Mouse (Mus musculus) hematopoietic stem cell, adult 5-6 weeks (primary cell): Measurements from ENCODE around the gene Tdg. TPM values are rescaled to one million over a fixed set of nuclear protein-coding genes. Genes with fewer than 3 reads are reported as not detected.
"Not testable (repeated sequence)": the region's sequence is repeated elsewhere in the genome, so short reads cannot be mapped to it uniquely, and the experiment has no call there.

ENCODE experiments used
- ATAC-seq, 2 experiments: fragments of 125-278 bp in 1 of 2; replicated peaks in 1 of 2; 2 replicates each; pipeline ENCODE4 v1.8.0; 2016 to 2017; ENCODE audit warnings: inconsistent platforms in 2 of 2, mild to moderate bottlenecking in 2 of 2, moderate number of reproducible peaks in 2 of 2, low read depth in 1 of 2, moderate TSS enrichment in 1 of 2; ENCODE audit not compliant: low FRiP score in 2 of 2, poor library complexity in 2 of 2, severe bottlenecking in 2 of 2, insufficient read depth in 1 of 2, low TSS enrichment in 1 of 2
- total RNA-seq: library from RNA; stranded (forward); fragments of 172-1452, 232-1000 nt; gene quantifications from 2 replicates; pipeline ENCODE4 v1.2.3, GENCODE M21; 2017

The Tdg gene
- 93.2 and 104 TPM in 2 replicates for total RNA-seq

DNA sequence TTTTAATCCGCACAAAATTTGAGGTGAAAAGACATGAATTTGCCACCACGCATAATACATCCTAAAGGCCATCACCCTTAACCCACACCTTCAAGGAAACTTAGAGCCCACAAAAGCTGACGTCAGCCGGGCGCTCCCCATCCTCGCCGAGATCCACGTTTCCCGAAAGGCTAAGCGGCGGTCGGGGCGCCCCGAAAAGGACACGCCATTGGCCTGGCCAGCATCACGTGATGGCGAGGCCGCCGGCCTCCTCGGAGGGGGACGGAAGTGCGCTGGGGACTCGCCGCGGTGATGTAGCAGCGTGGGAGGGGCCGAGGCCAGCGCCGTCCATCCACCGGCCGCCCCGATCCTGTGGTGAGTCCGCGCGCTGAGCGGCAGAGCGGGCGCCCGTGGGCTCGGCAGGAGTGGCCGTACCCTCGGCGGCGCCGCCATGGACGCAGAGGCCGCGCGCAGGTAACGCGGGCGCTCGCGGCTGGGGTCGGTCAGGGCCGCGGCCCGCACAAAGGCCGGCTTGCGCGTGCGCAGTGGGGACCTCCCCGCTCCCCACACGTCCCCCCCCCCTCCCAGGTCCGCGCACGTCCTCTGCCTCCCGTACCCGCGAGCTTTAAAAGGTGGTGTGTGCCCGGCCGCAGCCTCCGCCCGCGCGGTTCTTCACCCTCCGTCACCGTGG is at the start of gene Tdg:
TSS of gene Tdg (plus strand) at position 243 of the 670 bp plus-strand sequence.
- ATAC-seq, result peak; percentile 94 to 95

- not testable (repeated sequence) for ATAC-seq
Measured at GRCm38 (mm10) chr10:82589673-82590072, 40.0 kb upstream of the Tdg start.

DNA sequence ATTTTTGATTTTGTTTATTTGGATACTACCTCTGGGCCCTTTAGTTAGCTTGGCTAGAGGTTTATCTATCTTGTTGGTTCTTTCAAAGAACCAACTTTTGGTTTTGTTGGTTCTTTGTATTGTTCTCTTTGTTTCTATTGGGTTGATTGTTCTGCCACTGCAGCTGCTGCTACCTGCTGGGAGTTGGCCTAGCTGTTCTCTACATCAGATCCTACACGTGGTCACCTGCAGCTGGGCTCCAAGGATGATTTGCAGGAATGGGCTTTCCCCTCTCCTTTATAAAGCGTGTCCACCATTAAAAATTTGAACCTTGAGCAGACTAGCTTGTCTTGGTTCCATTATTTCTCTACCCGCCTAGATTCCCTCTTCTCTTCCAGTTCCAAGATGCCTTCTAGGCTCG is 35.2 kb upstream of the Tdg start:
- ATAC-seq, result not testable (repeated sequence)

GRCm38 (mm10) chr10:82622235-82622634 is 7.4 kb upstream of the Tdg start:
- ATAC-seq, result no peak

- peak; percentile 85 to 87 for ATAC-seq
Measured at GRCm38 (mm10) chr10:82622671-82623552, 6.7 kb upstream of the Tdg start, which contains the start of gene 1190007I07Rik. TSS of gene 1190007I07Rik (minus strand) at chr10:82623228.

- 0 out of 4 replicates have a peak, but pooled peaks of 1 of the 2 experiments have one; percentile 6 for ATAC-seq
Measured at GRCm38 (mm10) chr10:82623553-82623932, 6.1 kb upstream of the Tdg start.

GRCm38 (mm10) chr10:82629111-82629585 is 480 bp upstream of the Tdg start:
- peak; percentile 22 to 24; a peak in 3 of 4 replicates for ATAC-seq

DNA sequence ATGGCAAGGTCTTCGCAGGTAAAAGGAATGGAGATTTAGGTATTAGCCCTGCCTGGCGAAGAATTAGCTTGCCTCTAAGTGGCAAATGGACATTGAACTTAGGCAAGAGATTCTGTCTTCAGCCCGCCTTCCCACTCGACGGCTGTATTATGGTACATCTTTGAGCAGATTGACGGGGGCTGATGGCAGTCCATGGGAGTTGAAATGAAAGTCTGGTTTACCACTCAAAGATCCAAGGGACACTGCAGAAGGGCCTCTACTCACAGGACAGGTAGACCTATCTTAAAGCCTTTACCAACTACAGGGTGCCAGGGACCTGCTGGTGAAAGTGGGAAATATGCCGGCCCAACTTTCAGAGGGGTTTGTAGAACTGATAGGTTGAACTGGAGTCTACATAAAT is 869 bp downstream of the Tdg start:
- ATAC-seq, result no peak

- ATAC-seq, result no peak
Measured at GRCm38 (mm10) chr10:82631133-82631532, 1.5 kb downstream of the Tdg start.

DNA sequence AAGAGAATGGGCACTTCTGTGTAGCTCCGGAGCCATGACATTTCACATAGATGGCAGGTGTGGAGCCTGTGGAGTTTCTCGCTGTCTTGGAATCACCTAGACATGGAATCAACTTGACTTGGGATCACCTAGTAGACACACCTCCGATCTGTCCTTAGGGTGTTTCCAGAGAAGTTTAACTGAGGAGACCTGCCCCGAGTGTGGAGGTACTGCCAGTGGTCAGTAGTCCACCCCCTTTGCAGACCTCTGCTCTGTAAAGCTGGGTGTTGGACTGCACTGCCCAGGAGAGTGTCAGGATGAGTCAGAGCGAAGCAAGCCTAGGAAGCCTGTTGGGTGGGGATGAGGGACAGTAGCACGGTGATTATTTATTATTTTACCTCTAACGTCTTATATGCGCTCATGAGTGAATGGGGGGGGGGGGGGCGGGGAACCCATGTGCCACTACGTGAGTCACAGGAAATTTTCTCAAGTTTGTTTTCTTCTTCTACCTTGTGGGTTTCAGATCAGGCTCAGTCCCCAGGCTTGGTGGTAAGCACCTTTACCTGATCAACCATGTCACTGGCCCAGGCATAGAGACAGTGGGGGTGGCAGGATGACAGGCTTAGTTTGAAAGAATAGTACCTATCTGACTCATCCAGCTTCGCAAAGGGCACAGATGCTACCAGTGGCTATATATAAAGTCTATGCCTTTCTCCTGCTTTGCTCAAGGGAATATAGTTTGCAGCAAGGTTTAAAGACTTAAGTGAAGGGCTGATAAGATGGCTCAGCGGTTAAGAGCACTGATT is 3.1 kb downstream of the Tdg start:
- no peak for ATAC-seq

- no peak for ATAC-seq
Measured at GRCm38 (mm10) chr10:82634348-82634747, 4.7 kb downstream of the Tdg start.

DNA sequence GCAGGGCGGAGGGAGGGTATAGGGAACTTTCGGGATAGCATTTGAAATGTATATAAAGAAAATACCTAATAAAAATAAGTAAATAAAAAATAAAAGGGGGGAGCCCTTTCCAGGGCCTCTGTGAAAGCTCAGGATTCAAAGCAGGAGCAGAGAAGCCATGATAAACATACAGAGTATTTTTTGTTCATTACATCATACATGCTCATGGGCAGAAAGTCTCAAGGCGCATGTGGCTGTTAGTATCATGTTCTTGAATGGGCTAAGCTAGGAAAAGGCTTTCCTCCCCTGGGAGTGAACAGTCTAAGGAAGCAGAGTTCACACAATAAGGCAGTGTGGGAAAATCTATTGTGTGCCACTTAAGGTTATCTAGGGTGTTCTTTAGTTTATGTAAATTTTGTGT is 6.7 kb downstream of the Tdg start:
- no peak for ATAC-seq

DNA sequence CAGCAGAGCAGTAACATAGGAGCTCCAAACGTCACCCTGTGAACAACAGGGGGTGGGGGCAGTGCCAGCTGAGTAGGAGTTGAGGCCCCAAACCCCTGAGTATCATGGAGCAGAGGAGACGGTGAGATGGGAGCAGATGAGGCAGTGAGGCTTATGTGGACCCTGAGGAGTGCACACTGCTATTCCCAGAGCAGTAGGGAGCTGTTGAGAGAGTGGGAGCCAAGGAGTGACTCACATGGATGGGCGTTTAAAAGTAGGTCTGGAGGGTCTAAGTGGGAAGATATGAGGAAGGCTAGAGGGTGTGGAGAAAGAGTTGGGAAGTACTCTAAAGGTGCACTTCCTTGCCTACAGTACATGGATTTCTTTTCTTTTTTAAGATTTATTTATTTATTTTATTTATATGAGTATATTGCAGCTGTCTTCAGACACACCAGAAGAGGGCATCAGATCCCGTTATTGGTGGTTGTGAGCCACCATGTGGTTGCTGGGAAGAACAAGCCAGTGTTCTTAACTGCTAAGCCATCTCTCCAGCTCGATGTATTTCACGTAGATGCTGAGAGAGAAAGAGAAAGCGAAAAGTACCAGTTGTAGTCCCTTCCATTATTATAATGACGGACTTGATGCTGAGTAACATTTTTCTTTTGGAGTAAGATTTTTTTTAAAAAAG is 9.5 kb downstream of the Tdg start:
- ATAC-seq, result no peak

DNA sequence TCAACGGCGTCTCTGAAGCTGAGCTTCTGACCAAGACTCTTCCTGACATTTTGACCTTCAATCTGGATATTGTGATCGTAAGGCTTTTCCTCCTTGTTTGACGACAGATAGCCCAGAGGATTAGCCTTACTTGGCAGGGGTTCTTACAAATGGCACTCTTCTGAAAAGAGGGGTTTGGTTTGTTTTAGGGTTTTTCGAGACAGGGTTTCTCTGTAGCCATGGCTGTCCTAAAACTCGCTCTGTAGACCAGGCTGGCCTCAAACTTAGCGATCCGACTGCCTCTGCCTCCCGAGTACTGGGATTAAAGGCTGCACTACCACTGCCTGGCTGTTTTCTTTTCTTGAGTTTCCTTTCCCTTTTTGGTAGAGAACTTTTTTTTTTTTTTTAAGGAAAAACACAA is 11.9 kb downstream of the Tdg start:
- ATAC-seq, result no peak

GRCm38 (mm10) chr10:82646083-82646482 is 16.5 kb downstream of the Tdg start:
- no peak for ATAC-seq

DNA sequence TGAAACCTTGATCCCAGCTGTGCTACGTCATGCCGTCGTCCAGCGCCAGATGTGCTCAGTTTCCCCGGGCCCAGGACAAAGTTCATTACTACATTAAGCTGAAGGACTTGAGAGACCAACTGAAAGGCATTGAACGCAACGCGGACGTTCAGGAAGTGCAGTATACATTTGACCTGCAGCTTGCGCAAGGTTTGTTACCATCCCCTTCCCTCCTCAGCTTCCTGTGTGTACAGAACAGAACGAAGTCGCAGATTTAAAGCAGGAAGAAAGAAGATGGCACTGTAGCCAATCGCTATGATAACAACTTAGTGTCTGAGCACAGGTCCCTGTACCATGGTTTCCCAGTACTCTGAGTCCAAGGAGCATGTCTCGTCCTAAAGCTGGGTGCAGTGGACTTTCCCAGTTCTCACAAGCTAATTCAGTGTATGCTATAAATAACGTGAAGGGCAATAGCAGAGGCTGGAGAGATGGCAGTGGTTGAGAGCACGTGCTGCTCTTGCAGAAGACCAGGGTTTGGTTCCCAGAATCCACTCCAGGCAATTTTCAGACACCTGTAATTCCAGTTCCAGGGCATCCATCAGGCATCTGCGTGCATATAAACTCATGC is 17.7 kb downstream of the Tdg start:
- peak in 1 of 2 experiments; percentile 42; a peak in 1 of 4 replicates for ATAC-seq

GRCm38 (mm10) chr10:82651221-82651620 is 21.6 kb downstream of the Tdg start:
- ATAC-seq, result no peak
